Comparison of ENCODE assay signal across 38 mouse cellular contexts in the genomic region with DNA sequence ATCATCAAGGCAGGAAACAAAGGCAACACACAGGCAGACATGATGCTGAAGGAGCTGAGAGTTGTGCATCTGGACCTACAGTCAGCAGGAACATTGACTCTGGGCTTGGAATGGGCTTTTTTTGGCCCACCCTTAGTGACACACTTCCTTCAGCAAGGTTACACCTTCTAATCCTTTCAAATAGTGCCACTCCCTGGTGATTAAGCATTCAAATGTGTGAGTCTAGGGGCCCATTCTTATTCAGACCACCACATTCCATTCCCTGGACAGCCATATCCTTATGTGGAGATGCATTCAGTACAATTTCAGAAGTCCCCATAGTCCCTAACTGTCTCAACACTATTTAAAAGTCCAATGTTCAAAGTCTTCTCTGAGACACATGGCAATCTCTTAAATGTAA. TPM values are rescaled to one million over a fixed set of nuclear protein-coding genes. Genes with fewer than 3 reads are reported as not detected.
"Had no signal": no experiment of that assay in that cellular context is flagged by ENCODE, and none has a peak within 500 bp of the region (broad histone marks: within the 10 kb centered on the region; RNA-seq: fewer than 3 reads in every experiment).

No protein-coding gene starts in this region.

- DNase-seq: cerebellum, adult 9-10 months; cerebellum, adult 9-11 months; cerebellum, postnatal 10 days; cerebellum, postnatal 14 days; cerebellum, postnatal 25 days; cerebellum, postnatal 36 days; embryo, embryonic 11 days; gastrocnemius, adult 2 months; gastrocnemius, postnatal 10 days; gastrocnemius, postnatal 14 days; gastrocnemius, postnatal 25 days; gastrocnemius, postnatal 36 days; heart, adult 18-20 months; heart, adult 2 months had no signal

RNA-seq across cellular contexts. Expression of a gene that starts 3.2 kb away (rescaled TPM):
- total RNA-seq: common myeloid progenitor, adult 5-6 weeks; forebrain, postnatal 0 days; gastrocnemius, adult 18-20 months; gastrocnemius, adult 2 months; gastrocnemius, adult 8-10 months; gastrocnemius, postnatal 10 days; gastrocnemius, postnatal 14 days; gastrocnemius, postnatal 25 days; gastrocnemius, postnatal 36 days; gastrocnemius, postnatal 4 days; granulocyte monocyte progenitor cell, adult 5-6 weeks; heart, adult 18-20 months; heart, adult 2 months; heart, adult 8-10 months had no signal
- polyA plus RNA-seq: cortical plate, adult 2 months; embryonic facial prominence, embryonic 10.5 days; embryonic facial prominence, embryonic 11.5 days; embryonic facial prominence, embryonic 12.5 days; embryonic facial prominence, embryonic 13.5 days; embryonic facial prominence, embryonic 14.5 days; embryonic facial prominence, embryonic 15.5 days; erythroblast, embryonic 14.5 days; forebrain, embryonic 10.5 days; forebrain, embryonic 11.5 days; forebrain, embryonic 12.5 days; forebrain, embryonic 13.5 days; forebrain, embryonic 14.5 days; forebrain, embryonic 15.5 days; forebrain, embryonic 16.5 days; forebrain, postnatal 0 days; gonadal fat pad, adult 2 months; heart, adult 2 months; heart, embryonic 10.5 days had no signal

RNA-seq across cellular contexts. Expression of a gene that starts 26.3 kb away (rescaled TPM):
- total RNA-seq: common myeloid progenitor, adult 5-6 weeks; forebrain, postnatal 0 days; gastrocnemius, adult 18-20 months; gastrocnemius, adult 2 months; gastrocnemius, adult 8-10 months; gastrocnemius, postnatal 10 days; gastrocnemius, postnatal 14 days; gastrocnemius, postnatal 25 days; gastrocnemius, postnatal 36 days; gastrocnemius, postnatal 4 days; granulocyte monocyte progenitor cell, adult 5-6 weeks; heart, adult 18-20 months; heart, adult 2 months; heart, adult 8-10 months had no signal
- polyA plus RNA-seq: cortical plate, adult 2 months; embryonic facial prominence, embryonic 10.5 days; embryonic facial prominence, embryonic 11.5 days; embryonic facial prominence, embryonic 12.5 days; embryonic facial prominence, embryonic 13.5 days; embryonic facial prominence, embryonic 14.5 days; embryonic facial prominence, embryonic 15.5 days; erythroblast, embryonic 14.5 days; forebrain, embryonic 10.5 days; forebrain, embryonic 11.5 days; forebrain, embryonic 12.5 days; forebrain, embryonic 13.5 days; forebrain, embryonic 14.5 days; forebrain, embryonic 15.5 days; forebrain, embryonic 16.5 days; forebrain, postnatal 0 days; gonadal fat pad, adult 2 months; heart, adult 2 months; heart, embryonic 10.5 days had no signal
